Mouse (Mus musculus): ENCODE data around the gene Foxp1. TPM values are rescaled to one million over a fixed set of nuclear protein-coding genes. Genes with fewer than 3 reads are reported as not detected.

The Foxp1 gene
- polyA plus RNA-seq, 1 experiment from 2014 or later = 38.0 TPM

DNA sequence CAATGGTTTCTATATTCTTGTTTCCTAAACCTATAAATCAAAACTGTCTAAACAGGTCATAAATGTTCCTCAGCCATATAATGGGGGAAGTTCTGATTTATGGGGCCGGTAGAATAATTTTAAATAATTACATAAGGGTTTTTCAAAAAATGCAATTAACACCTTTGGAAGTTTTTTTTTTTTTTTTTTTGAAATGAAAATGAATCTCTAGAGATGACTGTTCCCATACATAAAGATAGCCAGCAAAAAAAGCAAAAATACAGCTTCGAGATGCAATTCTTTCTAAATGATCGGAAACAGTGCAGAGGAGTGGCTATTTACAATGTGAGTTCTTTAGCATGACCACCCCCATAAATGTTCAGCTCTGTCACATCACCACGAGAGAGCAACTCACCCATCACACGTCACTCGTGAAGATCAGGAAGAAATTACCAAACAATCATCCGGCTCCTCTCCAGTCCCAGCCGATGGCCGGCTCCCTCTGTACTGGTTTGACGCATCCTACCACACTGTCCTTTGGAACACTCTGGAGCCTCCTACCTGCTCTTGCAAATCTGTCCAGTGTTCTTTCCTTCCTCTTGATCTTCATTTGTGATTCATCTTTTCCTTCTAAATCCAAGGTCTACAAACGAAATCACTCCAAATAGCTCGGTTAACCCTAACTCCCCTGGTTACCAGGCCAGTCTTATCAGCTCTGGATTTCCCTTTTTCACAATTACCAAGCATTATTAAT lies 478.4 kb downstream of the Foxp1 start:
- Histone ChIP-seq H3K9me3 (replicated peaks; ENCODE audit: low read length) (no peaks in the 10 kb centered on the region), H3K27ac (no peak overlapping the region), H3K36me3 (ENCODE audit: insufficient read depth, low read length) (no peaks in the 10 kb centered on the region), H3K9ac (ENCODE audit: low read depth, low read length) (no peak overlapping the region), H3K4me2 (ENCODE audit: low read length) (no peak overlapping the region), H3K4me1 (replicated peaks; ENCODE audit: insufficient read depth, low read length) (no peaks in the 10 kb centered on the region; the same call in 1 of the 2 replicates), H3K4me3 (replicated peaks; ENCODE audit: low read depth, low read length) (no peak overlapping the region), H3K27me3 (ENCODE audit: insufficient read depth, low read length) (no peaks in the 10 kb centered on the region)
- ATAC-seq (replicated peaks; ENCODE audit: low FRiP score, low read depth) (no peak), DNase-seq (ENCODE audit: low spot score) (peak; percentile 48)
- 68% methylated on average over 12 of the region's 12 CpGs for WGBS
- no peak for TF ChIP-seq CTCF (IDR thresholded peaks at IDR 0.05; ENCODE audit: low read depth)

DNA sequence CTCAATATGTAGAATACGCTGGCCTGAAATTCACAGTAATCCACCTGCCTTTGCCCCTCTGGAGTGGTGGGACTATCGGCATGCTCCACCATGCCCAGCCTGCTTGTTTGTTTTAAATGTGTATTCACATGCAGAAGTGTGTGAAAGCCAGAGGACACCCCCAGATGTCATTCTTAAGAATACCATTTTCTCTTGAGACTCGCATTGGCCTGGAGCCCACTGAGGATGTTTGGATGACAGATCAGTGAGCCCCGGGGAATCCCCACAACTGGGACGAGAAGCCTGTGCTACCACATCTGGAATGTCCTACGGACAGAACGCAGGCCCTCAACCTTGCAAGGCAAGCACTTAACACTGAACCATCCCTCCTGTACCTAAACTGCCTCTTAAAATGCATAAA lies 479.3 kb downstream of the Foxp1 start:
- Histone ChIP-seq H3K4me3 (replicated peaks; ENCODE audit: low read depth, low read length) (no peak overlapping the region), H3K27me3 (ENCODE audit: insufficient read depth, low read length) (no peaks in the 10 kb centered on the region), H3K4me2 (ENCODE audit: low read length) (no peak overlapping the region), H3K27ac (no peak overlapping the region), H3K9me3 (replicated peaks; ENCODE audit: low read length) (no peaks in the 10 kb centered on the region), H3K36me3 (ENCODE audit: insufficient read depth, low read length) (no peaks in the 10 kb centered on the region), H3K9ac (ENCODE audit: low read depth, low read length) (no peak overlapping the region), H3K4me1 (replicated peaks; ENCODE audit: insufficient read depth, low read length) (no peaks in the 10 kb centered on the region; the same call in 1 of the 2 replicates)
- DNase-seq (ENCODE audit: low spot score) = no peak
- no peak for ATAC-seq (replicated peaks; ENCODE audit: low FRiP score, low read depth)
- 72% methylated on average over 7 of the region's 7 CpGs for WGBS
- no peak for TF ChIP-seq CTCF (IDR thresholded peaks at IDR 0.05; ENCODE audit: low read depth)

DNA sequence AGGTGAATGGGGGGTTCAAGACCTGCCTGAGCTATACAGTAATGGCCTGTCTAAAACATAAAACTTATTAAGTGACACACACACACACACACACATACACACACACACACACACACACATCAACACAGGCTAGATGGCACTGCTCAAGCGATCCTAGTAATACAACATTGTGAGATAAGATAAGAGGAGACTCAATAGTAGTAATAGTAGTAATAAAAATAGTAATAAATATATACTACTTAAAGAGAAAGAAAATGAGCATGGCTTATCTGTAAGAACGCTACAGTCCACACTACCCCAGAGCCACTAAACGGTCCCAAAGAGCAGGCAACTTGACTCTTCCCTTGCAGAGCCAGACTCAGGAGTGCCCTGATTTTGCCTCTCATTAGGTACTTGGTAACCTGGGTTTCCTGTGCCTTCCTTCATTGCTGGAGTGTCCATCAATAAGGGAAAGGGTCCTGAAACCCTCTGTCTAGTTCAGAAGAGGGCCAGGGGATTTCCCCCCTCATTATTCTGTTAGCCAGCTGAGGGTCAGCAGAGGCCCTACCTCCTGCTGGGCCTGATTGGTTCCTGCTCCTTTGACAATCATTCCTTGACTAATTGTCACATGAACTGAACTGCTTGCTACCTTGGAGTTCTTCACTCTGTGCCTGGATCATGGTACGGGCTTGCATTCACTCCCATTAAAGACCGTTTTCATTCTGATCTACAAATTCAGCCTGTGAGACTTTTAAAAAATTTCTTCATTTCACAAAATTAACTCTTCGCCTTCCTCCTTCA lies 480.2 kb downstream of the Foxp1 start:
- H3K9ac ChIP-seq (ENCODE audit: low read depth, low read length) = no peak overlapping the region
- DNase-seq (ENCODE audit: low spot score) = no peak
- H3K36me3 ChIP-seq (ENCODE audit: insufficient read depth, low read length) = no peaks in the 10 kb centered on the region
- no peak overlapping the region for H3K27ac ChIP-seq
- no peaks in the 10 kb centered on the region for H3K27me3 ChIP-seq (ENCODE audit: insufficient read depth, low read length)
- ATAC-seq (replicated peaks; ENCODE audit: low FRiP score, low read depth) = no peak
- no peaks in the 10 kb centered on the region; the same call in 1 of the 2 replicates for H3K4me1 ChIP-seq (replicated peaks; ENCODE audit: insufficient read depth, low read length)
- H3K9me3 ChIP-seq (replicated peaks; ENCODE audit: low read length) = no peaks in the 10 kb centered on the region
- TF ChIP-seq CTCF (IDR thresholded peaks at IDR 0.05; ENCODE audit: low read depth) = no peak
- no peak overlapping the region for H3K4me3 ChIP-seq (replicated peaks; ENCODE audit: low read depth, low read length)
- no peak overlapping the region for H3K4me2 ChIP-seq (ENCODE audit: low read length)
- 86% methylated on average over 6 of the region's 6 CpGs for WGBS

DNA sequence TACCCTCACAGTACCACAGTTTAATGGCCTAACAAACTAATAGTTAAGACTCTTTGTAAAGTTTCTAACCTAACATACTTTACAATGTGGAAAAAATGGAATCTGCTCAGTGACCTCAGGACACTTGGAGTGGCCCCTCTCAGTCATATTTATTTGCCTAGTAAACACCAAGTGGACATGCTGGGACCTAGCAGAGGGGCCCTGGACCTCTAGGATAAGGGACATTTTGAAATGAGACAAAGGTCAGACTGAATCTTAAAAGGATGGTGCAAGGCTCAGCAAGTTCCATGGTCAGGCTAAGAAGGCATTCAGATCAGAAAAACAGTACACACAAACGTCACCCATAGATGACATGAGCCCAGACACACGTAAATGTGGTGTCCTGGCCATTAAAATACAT lies 483.5 kb downstream of the Foxp1 start:
- no peak overlapping the region for H3K9ac ChIP-seq (ENCODE audit: low read depth, low read length)
- WGBS = 87% methylated on average over 2 of the region's 2 CpGs
- ATAC-seq (replicated peaks; ENCODE audit: low FRiP score, low read depth) (no peak), DNase-seq (ENCODE audit: low spot score) (no peak)
- no peaks in the 10 kb centered on the region for H3K27me3 ChIP-seq (ENCODE audit: insufficient read depth, low read length)
- no peaks in the 10 kb centered on the region for H3K36me3 ChIP-seq (ENCODE audit: insufficient read depth, low read length)
- no peak overlapping the region for H3K27ac ChIP-seq
- no peak for TF ChIP-seq CTCF (IDR thresholded peaks at IDR 0.05; ENCODE audit: low read depth)
- H3K4me2 ChIP-seq (ENCODE audit: low read length) = no peak overlapping the region
- H3K4me1 ChIP-seq (replicated peaks; ENCODE audit: insufficient read depth, low read length) = no peaks in the 10 kb centered on the region; the same call in 1 of the 2 replicates
- no peaks in the 10 kb centered on the region for H3K9me3 ChIP-seq (replicated peaks; ENCODE audit: low read length)
- H3K4me3 ChIP-seq (replicated peaks; ENCODE audit: low read depth, low read length) = no peak overlapping the region

DNA sequence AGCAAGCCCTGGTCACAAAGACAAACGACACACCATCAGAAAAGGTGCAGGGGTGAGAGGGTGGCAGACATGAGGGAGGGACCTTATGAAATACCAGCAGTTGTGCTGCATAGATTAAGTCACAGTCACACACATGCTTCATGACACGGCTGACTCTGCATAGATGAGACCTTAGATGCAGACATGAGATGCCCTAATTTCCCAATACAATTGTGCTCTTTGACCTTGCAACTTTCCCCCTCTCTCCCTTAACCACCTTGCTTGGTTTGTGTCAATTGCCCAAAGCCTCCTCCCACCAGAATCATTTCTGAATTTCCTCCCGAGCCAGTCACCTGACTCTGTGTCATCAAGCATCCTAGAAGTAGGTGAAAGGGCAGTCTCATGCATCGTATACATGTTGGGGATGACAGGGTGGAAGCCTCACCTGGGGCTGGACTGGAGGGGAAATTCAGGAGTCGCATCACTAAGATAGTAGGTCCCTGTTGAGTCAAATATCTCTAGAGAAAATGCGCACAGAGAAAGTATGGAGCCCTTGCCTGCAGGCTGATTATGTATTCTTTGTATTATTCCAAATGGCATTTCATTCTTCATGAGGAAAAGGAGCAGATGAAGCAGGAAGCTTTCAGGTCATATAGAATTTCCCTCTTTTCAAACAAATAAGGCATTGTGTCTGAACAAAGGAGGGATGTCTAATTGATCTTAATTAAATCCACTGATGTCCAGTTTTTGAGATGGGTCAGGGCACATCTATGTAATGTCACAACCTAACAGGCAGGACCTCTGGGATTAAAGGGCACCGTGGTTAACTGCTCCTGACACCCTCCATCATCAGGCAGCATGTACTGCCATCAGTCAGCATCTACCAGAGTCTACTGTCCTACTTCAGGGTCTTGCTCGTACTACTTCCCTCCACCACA lies 486.8 kb downstream of the Foxp1 start:
- TF ChIP-seq CTCF (IDR thresholded peaks at IDR 0.05; ENCODE audit: low read depth) = no peak
- Histone ChIP-seq H3K4me3 (replicated peaks; ENCODE audit: low read depth, low read length) (no peak overlapping the region), H3K4me2 (ENCODE audit: low read length) (no peak overlapping the region), H3K4me1 (replicated peaks; ENCODE audit: insufficient read depth, low read length) (no peaks in the 10 kb centered on the region), H3K27ac (no peak overlapping the region), H3K27me3 (ENCODE audit: insufficient read depth, low read length) (no peaks in the 10 kb centered on the region), H3K9me3 (replicated peaks; ENCODE audit: low read length) (no peaks in the 10 kb centered on the region), H3K9ac (ENCODE audit: low read depth, low read length) (no peak overlapping the region), H3K36me3 (ENCODE audit: insufficient read depth, low read length) (no peaks in the 10 kb centered on the region)
- 82% methylated on average over 8 of the region's 8 CpGs for WGBS
- no peak for DNase-seq (ENCODE audit: low spot score)
- no peak for ATAC-seq (replicated peaks; ENCODE audit: low FRiP score, low read depth)

DNA sequence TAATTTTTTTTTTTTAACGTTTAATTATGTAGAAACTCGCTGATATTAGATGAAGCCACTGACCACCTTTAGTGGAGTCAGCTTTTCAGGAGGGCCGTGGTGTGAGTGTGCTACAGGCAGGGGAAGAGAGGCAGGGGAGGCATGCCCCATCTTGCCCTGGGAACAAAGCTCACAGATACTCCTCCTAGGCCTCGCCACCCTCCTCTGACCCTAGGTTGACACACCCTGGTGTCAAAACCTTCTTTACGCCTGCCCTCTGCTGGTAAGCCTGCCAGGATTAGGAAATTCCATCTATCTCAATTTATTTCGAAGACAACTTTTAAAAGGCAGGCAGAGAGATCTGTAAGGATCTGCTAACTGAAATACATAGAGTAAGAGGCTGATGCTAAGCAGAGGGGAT lies 489.5 kb downstream of the Foxp1 start:
- no peaks in the 10 kb centered on the region for H3K36me3 ChIP-seq (ENCODE audit: insufficient read depth, low read length)
- no peak overlapping the region for H3K4me2 ChIP-seq (ENCODE audit: low read length)
- peak; percentile 57 for TF ChIP-seq CTCF (IDR thresholded peaks at IDR 0.05; ENCODE audit: low read depth)
- H3K27me3 ChIP-seq (ENCODE audit: insufficient read depth, low read length) = no peaks in the 10 kb centered on the region
- no peaks in the 10 kb centered on the region for H3K9me3 ChIP-seq (replicated peaks; ENCODE audit: low read length)
- H3K4me1 ChIP-seq (replicated peaks; ENCODE audit: insufficient read depth, low read length) = peaks cover 4% of the 10 kb centered on the region; the same call in 1 of the 2 replicates
- WGBS = 54% methylated on average over 6 of the region's 6 CpGs
- no peak overlapping the region for H3K27ac ChIP-seq
- H3K9ac ChIP-seq (ENCODE audit: low read depth, low read length) = no peak overlapping the region
- H3K4me3 ChIP-seq (replicated peaks; ENCODE audit: low read depth, low read length) = no peak overlapping the region
- ATAC-seq (replicated peaks; ENCODE audit: low FRiP score, low read depth) (no peak), DNase-seq (ENCODE audit: low spot score) (peak; percentile 30)
